Mouse (Mus musculus) thymus, adult 2 months (tissue): ENCODE data around the gene Ptcra.

Experiments
- CTCF ChIP-seq: fragments of 200-500 bp; IDR thresholded peaks from 2 replicates; pipeline ENCODE4 v1.5.1; 2012; ENCODE audit warnings: mild to moderate bottlenecking, control low read depth, low read length, moderate library complexity, borderline replicate concordance; ENCODE audit not compliant: control insufficient read depth, poor library complexity, insufficient read depth; ENCODE audit errors: extremely low read depth
- POLR2A ChIP-seq: fragments of 200-500 bp; IDR thresholded peaks from 2 replicates; pipeline ENCODE4 v1.6.1; 2012; ENCODE audit warnings: mild to moderate bottlenecking, low read length, control low read depth, moderate library complexity; ENCODE audit not compliant: control insufficient read depth, poor library complexity, insufficient read depth; ENCODE audit errors: extremely low read depth

DNA sequence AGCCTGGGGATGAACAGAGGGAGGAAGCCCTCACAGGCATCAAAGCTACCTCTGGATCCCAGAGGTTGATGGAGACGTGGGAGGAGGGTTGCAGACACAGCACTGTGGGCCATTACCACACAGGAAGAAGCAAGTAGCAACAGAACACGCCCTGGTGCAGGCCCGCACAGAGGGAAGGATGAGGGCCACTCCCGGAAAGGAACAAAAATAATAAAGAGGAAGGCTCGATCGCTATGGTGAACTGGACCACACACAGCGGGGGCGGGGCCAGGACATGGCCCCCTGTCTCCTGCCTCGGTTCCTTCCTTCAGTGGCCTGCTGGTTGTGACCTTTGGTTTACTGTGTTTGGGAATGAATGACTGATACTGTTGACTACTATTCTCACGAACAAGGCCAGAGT lies 36.2 kb upstream of the Ptcra start:
- no peak for TF ChIP-seq CTCF
- TF ChIP-seq POLR2A = no peak
